Mouse (Mus musculus) layer of hippocampus, adult 6 months (tissue): ENCODE data around the gene Olfr1350. TPM values are rescaled to one million over a fixed set of nuclear protein-coding genes. Genes with fewer than 3 reads are reported as not detected.

Experiments used
- long read RNA-seq, 2 experiments: library from polyadenylated mRNA; unstranded; transcript quantifications; one replicate each; pipeline ENCODE4 v2.0.0; 2019 to 2020
- polyA plus RNA-seq: library from polyadenylated mRNA; unstranded; fragments of <200 nt; fragmentation: Nextera tagmentation; gene quantifications from 2 replicates; pipeline ENCODE4 v1.2.3, GENCODE M21; 2021

Olfr1350 gene
- polyA plus RNA-seq, result not detected in 2 replicates
- long read RNA-seq, experiment 1, result 0 reads
- long read RNA-seq, experiment 2, result 0 reads

DNA sequence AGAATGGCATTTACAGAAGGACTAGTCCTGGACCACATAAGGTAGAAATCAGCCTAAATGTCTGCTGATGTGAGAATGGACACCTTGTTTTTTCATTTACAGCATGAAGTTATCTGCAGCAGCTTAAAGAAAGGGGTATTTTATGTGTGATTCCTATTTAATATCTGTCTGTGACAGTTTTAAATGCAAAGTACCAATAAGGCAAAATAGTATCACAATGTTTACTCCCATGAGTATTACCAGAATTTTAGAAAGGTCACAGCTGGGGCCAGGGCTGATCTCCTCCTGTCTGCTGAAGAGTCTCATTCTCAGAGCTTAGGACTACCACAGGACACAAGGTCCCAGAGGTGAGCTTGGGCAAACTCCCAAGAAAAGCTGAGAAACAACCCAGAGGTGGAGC is at the start of gene Olfr1350:
Olfr1350 (plus strand) TSS at position 301 of the 400 bp plus-strand sequence.

GRCm38 (mm10) chr7:6522850-6523249 is 41.8 kb upstream of the Olfr1350 start, which contains the start of gene Olfr1349:
Gene Olfr1349, minus strand, starts transcription at chr7:6522950.

Other genes starting within 250 kb of the Olfr1350 start
- 6.0 and 7.6 TPM in 2 replicates for gene Zfp583, start 233.6 kb upstream of the Olfr1350 start, polyA plus RNA-seq
- gene Gm3854, start 221.1 kb upstream of the Olfr1350 start, polyA plus RNA-seq, result 1.6 and 1.8 TPM in 2 replicates
- 2.5 and 3.9 TPM in 2 replicates for gene Zfp78, start 201.6 kb upstream of the Olfr1350 start, polyA plus RNA-seq
- 3.8 and 4.9 TPM in 2 replicates for gene Zfp28, start 181.5 kb upstream of the Olfr1350 start, polyA plus RNA-seq
- 3.7 and 4.4 TPM in 2 replicates for gene Smim17, start 166.1 kb upstream of the Olfr1350 start, polyA plus RNA-seq
- 0.06 and 0.09 TPM in 2 replicates for gene Gm20715, start 154.6 kb upstream of the Olfr1350 start, polyA plus RNA-seq
- 1.4 and 1.7 TPM in 2 replicates for gene Olfr1344, start 126.2 kb upstream of the Olfr1350 start, polyA plus RNA-seq
- 0.05 TPM in 1 of 2 replicates, not detected in the other for gene Olfr1336, start 108.7 kb upstream of the Olfr1350 start, polyA plus RNA-seq
- not detected in 2 replicates for gene Olfr1346, start 97.7 kb upstream of the Olfr1350 start, polyA plus RNA-seq
- not detected in 2 replicates for gene Olfr5, start 77.9 kb upstream of the Olfr1350 start, polyA plus RNA-seq
- gene Olfr1347, start 65.1 kb upstream of the Olfr1350 start, polyA plus RNA-seq, result not detected in 2 replicates
- not detected in 2 replicates for gene Olfr1348, start 56.1 kb upstream of the Olfr1350 start, polyA plus RNA-seq
- gene Olfr1349, start 41.9 kb upstream of the Olfr1350 start, polyA plus RNA-seq, result not detected in 2 replicates
- 0.98 and 2.4 TPM in 2 replicates for gene Zim1, start 131.6 kb downstream of the Olfr1350 start, polyA plus RNA-seq
- gene Peg3, start 165.6 kb downstream of the Olfr1350 start, polyA plus RNA-seq, result 38.3 and 40.4 TPM in 2 replicates
- 3.4 and 4.3 TPM in 2 replicates for gene Usp29, start 165.7 kb downstream of the Olfr1350 start, polyA plus RNA-seq